Mouse (Mus musculus): ENCODE measurements around the gene Tmigd3. TPM values are rescaled to one million over a fixed set of nuclear protein-coding genes. Genes with fewer than 3 reads are reported as not detected.
"Not testable (repeated sequence)": the region's sequence is repeated elsewhere in the genome, so short reads cannot be mapped to it uniquely, and the experiment has no call there.

The Tmigd3 gene
- polyA plus RNA-seq, 1 experiment from 2014 or later: not detected

DNA sequence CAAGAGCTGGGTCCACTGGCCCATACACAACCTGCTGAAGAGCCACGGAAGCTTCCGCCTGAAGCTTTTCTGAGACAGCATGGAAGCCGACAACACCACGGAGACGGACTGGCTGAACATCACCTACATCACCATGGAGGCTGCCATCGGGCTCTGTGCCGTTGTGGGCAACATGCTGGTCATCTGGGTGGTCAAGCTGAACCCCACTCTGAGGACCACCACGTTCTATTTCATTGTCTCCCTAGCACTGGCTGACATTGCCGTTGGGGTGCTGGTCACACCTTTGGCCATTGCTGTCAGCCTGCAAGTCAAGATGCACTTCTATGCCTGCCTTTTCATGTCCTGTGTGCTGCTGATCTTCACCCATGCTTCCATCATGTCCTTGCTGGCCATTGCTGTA is 34.0 kb downstream of the Tmigd3 start:
- Histone ChIP-seq H3K4me3 (ENCODE audit: low read length) (no peak overlapping the region), H3K4me1 (ENCODE audit: control insufficient read depth, insufficient read depth, low read depth, low read length) (no peaks in the 10 kb centered on the region), H3K9me3 (ENCODE audit: control insufficient read depth, low read length) (no peaks in the 10 kb centered on the region), H3K4me2 (ENCODE audit: low read length) (no peak overlapping the region), H3K36me3 (ENCODE audit: control insufficient read depth, insufficient read depth, low read length) (no peaks in the 10 kb centered on the region), H3K27ac (ENCODE audit: low read depth, low read length) (no peak overlapping the region), H3K27me3 (replicated peaks; ENCODE audit: control insufficient read depth, insufficient read depth, low read length) (no peaks in the 10 kb centered on the region), H3K9ac (ENCODE audit: low read depth, low read length) (no peak overlapping the region)
- WGBS: 89% methylated on average over 9 of the region's 9 CpGs
- no peak for ATAC-seq

GRCm38 (mm10) chr3:105907956-105908655 is 37.4 kb downstream of the Tmigd3 start:
- H3K36me3 ChIP-seq (ENCODE audit: control insufficient read depth, insufficient read depth, low read length): no peaks in the 10 kb centered on the region
- H3K9ac ChIP-seq (ENCODE audit: low read depth, low read length): no peak overlapping the region
- 38% methylated on average over 9 of the region's 9 CpGs for WGBS
- H3K4me3 ChIP-seq (ENCODE audit: low read length): no peak overlapping the region
- H3K27ac ChIP-seq (ENCODE audit: low read depth, low read length): no peak overlapping the region
- no peaks in the 10 kb centered on the region for H3K9me3 ChIP-seq (ENCODE audit: control insufficient read depth, low read length)
- no peaks in the 10 kb centered on the region for H3K27me3 ChIP-seq (replicated peaks; ENCODE audit: control insufficient read depth, insufficient read depth, low read length)
- no peaks in the 10 kb centered on the region for H3K4me1 ChIP-seq (ENCODE audit: control insufficient read depth, insufficient read depth, low read depth, low read length)
- no peak overlapping the region for H3K4me2 ChIP-seq (ENCODE audit: low read length)
- ATAC-seq: no peak

DNA sequence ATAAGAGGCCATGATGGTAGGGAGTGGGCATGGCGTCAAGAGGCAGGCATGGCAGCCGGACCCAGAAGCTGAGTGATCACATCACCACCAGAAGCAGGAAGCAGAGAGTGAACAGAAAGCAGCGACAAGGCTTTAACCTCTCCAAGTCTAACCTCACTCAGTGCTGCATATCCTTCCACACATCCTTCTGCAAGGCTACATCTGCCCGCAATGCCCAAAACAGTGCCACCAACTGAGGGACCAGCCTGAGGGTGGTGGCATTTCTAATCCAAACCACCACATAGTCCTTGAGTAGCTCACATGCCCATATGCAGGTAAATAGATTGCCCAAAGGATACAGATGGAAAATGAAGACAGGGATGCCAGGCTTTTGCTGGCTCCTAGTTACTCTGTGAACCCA is 38.3 kb downstream of the Tmigd3 start:
- no peaks in the 10 kb centered on the region for H3K36me3 ChIP-seq (ENCODE audit: control insufficient read depth, insufficient read depth, low read length)
- H3K9ac ChIP-seq (ENCODE audit: low read depth, low read length): no peak overlapping the region
- no peaks in the 10 kb centered on the region for H3K9me3 ChIP-seq (ENCODE audit: control insufficient read depth, low read length)
- H3K27ac ChIP-seq (ENCODE audit: low read depth, low read length): no peak overlapping the region
- no peak for ATAC-seq
- no peaks in the 10 kb centered on the region for H3K27me3 ChIP-seq (replicated peaks; ENCODE audit: control insufficient read depth, insufficient read depth, low read length)
- H3K4me2 ChIP-seq (ENCODE audit: low read length): no peak overlapping the region
- 94% methylated on average over 4 of the region's 4 CpGs for WGBS
- H3K4me1 ChIP-seq (ENCODE audit: control insufficient read depth, insufficient read depth, low read depth, low read length): no peaks in the 10 kb centered on the region
- no peak overlapping the region for H3K4me3 ChIP-seq (ENCODE audit: low read length)

DNA sequence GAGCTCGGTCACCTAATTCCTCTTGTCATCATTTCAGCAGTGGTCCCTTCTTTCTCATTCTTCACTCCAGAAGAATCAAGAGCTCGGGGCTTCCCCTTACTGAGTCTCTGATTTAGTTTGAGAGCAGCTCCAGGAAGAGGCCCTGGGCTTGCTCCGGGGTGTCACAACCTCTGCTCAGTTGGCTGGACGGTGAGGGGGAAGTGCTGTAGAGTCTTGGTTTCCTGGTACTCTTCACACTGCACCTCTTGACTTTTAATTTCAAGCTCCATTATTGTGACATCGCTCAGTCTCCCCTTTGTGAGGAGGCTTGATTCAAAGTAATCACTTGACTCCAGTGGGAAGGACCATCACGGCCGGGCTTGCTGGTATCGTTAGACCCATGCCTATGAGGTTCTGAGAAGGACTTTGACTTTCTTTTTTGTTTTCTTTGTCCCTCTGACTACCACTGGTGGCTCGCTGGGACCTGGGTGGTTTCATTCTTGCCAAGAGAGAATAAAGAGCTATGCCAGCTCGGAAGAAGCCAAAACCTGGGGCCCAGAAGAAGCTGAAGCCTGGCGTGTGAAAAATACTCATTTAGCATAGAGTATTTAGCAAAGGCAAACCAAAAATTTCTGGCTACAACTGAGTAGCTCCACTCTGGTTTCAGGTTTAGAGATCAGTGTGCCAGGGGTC is 40.0 kb downstream of the Tmigd3 start:
- no peak for ATAC-seq
- 82% methylated on average over 11 of the region's 11 CpGs for WGBS
- no peaks in the 10 kb centered on the region for H3K4me1 ChIP-seq (ENCODE audit: control insufficient read depth, insufficient read depth, low read depth, low read length)

DNA sequence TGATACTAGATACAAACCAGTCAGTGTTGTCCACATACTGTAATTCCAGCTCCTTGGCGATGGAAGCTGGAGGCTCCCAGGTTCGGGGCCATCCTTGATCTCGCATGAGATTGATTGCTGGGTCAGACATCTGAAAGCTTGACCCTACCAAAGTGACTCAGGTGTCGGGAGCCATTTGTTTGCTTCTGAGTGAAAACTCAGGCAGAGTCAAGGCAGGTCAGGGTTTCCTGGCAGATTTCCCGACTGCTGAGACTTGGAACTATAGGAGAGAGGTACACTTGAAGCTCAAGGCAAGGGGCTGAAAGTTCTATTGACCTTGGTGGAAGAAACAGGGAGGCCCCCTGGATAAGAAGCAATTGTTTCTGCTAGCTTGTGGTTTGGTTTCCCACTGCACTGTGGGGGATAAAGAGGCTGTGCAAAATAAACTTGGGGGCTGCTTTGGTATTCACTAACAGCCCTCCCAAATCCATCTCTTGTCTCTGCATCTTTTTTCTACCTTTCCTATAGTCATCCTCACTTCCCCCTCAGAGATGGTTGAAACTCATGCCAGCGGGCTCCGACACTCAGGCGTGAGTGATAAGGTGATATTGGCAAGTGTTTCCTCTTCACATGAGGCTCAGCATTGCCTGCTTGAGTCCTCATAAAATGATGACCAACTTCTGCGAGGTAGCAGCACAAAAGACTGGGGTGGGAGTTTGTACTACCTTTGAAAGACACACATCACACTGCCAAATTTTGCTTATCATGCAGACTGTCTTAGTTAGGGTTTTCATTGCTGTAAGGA is 41.6 kb downstream of the Tmigd3 start:
- WGBS: 83% methylated on average over 9 of the region's 9 CpGs
- no peaks in the 10 kb centered on the region for H3K36me3 ChIP-seq (ENCODE audit: control insufficient read depth, insufficient read depth, low read length)
- no peaks in the 10 kb centered on the region for H3K4me1 ChIP-seq (ENCODE audit: control insufficient read depth, insufficient read depth, low read depth, low read length)
- no peak for ATAC-seq
- H3K27me3 ChIP-seq (replicated peaks; ENCODE audit: control insufficient read depth, insufficient read depth, low read length): no peaks in the 10 kb centered on the region
- no peak overlapping the region for H3K4me2 ChIP-seq (ENCODE audit: low read length)
- H3K4me3 ChIP-seq (ENCODE audit: low read length): no peak overlapping the region
- H3K27ac ChIP-seq (ENCODE audit: low read depth, low read length): no peak overlapping the region
- no peak overlapping the region for H3K9ac ChIP-seq (ENCODE audit: low read depth, low read length)
- H3K9me3 ChIP-seq (ENCODE audit: control insufficient read depth, low read length): no peaks in the 10 kb centered on the region

More for the DNA sequence above, 40.0 kb downstream of the Tmigd3 start:
- no peak overlapping the region for H3K9ac ChIP-seq (ENCODE audit: low read depth, low read length)
- no peaks in the 10 kb centered on the region for H3K27me3 ChIP-seq (replicated peaks; ENCODE audit: control insufficient read depth, insufficient read depth, low read length)
- H3K27ac ChIP-seq (ENCODE audit: low read depth, low read length): no peak overlapping the region
- H3K36me3 ChIP-seq (ENCODE audit: control insufficient read depth, insufficient read depth, low read length): no peaks in the 10 kb centered on the region
- H3K9me3 ChIP-seq (ENCODE audit: control insufficient read depth, low read length): no peaks in the 10 kb centered on the region
- no peak overlapping the region for H3K4me2 ChIP-seq (ENCODE audit: low read length)
- no peak overlapping the region for H3K4me3 ChIP-seq (ENCODE audit: low read length)

DNA sequence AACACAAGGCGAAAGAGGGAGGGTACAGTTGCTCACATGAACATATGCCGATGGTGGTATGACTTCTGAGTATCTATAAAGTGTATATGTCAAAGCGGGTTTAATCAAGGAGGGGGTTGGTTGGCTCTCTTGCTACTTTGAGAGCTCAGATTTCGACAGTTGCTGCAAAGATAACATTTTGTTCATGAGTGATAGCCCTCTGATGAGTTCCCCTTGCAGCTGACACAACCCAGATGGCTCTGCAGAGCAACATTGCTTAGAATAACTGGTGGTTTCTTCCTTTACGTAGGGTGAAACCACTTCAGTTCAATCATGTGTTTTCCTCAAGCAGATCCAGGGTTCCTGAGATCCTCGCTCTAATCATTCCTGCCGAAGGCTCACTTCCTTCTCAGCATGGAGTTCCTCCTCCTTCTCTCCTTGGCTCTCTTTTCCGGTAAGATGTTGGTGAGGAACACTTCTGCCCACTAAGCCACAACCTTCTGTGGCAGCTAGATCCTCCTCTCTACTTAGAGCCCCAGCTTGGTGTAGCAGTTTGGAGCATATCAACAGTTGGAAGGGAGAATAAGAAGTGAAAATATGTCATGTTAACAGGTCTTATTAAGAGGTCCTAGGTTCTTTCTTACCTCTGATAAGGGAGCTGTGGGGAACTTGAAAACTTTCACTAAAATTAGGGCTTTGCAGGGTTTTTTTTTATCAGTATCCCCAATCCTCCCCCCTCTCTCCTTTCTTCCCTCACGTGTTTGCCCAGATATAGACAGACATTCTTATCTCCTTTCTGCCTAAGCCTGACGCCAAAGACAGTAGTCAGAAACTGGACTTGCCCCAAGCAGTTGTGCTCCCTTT is 43.4 kb downstream of the Tmigd3 start:
- no peak overlapping the region for H3K4me2 ChIP-seq (ENCODE audit: low read length)
- no peaks in the 10 kb centered on the region for H3K9me3 ChIP-seq (ENCODE audit: control insufficient read depth, low read length)
- no peak overlapping the region for H3K9ac ChIP-seq (ENCODE audit: low read depth, low read length)

GRCm38 (mm10) chr3:105915281-105915680 is 44.6 kb downstream of the Tmigd3 start:
- Histone ChIP-seq H3K4me3 (ENCODE audit: low read length) (no peak overlapping the region), H3K9me3 (ENCODE audit: control insufficient read depth, low read length) (no peaks in the 10 kb centered on the region), H3K4me1 (ENCODE audit: control insufficient read depth, insufficient read depth, low read depth, low read length) (no peaks in the 10 kb centered on the region), H3K9ac (ENCODE audit: low read depth, low read length) (no peak overlapping the region), H3K4me2 (ENCODE audit: low read length) (no peak overlapping the region), H3K27me3 (replicated peaks; ENCODE audit: control insufficient read depth, insufficient read depth, low read length) (no peaks in the 10 kb centered on the region), H3K27ac (ENCODE audit: low read depth, low read length) (no peak overlapping the region), H3K36me3 (ENCODE audit: control insufficient read depth, insufficient read depth, low read length) (no peaks in the 10 kb centered on the region)
- 40% methylated on average over 1 of the region's 1 CpGs for WGBS
- no peak for ATAC-seq

More for the DNA sequence above, 43.4 kb downstream of the Tmigd3 start:
- H3K4me1 ChIP-seq (ENCODE audit: control insufficient read depth, insufficient read depth, low read depth, low read length): no peaks in the 10 kb centered on the region
- no peaks in the 10 kb centered on the region for H3K27me3 ChIP-seq (replicated peaks; ENCODE audit: control insufficient read depth, insufficient read depth, low read length)
- no peak overlapping the region for H3K4me3 ChIP-seq (ENCODE audit: low read length)
- H3K27ac ChIP-seq (ENCODE audit: low read depth, low read length): no peak overlapping the region
- no peak for ATAC-seq
- H3K36me3 ChIP-seq (ENCODE audit: control insufficient read depth, insufficient read depth, low read length): no peaks in the 10 kb centered on the region
- WGBS: 79% methylated on average over 10 of the region's 10 CpGs

DNA sequence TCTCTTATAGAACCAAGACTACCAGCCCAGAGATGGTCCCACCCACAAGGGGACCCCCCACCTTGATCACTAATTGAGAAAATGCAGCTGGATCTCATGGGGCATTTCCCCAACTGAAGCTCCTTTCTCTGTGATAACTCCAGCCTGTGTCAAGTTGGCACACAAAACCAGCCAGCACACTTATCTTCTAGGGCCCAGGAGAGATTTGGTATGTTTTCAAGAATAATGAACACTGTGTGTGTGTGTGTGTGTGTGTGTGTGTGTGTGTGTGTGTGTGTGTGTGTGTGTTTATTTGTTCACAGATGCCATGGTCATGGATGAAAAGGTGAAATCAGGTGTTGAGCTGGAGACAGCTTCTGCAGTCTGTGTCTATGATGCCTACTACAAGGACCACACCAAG is 45.8 kb downstream of the Tmigd3 start:
- H3K27ac ChIP-seq (ENCODE audit: low read depth, low read length); ATAC-seq; H3K27me3 ChIP-seq (replicated peaks; ENCODE audit: control insufficient read depth, insufficient read depth, low read length); H3K4me3 ChIP-seq (ENCODE audit: low read length); H3K36me3 ChIP-seq (ENCODE audit: control insufficient read depth, insufficient read depth, low read length); H3K4me2 ChIP-seq (ENCODE audit: low read length); H3K4me1 ChIP-seq (ENCODE audit: control insufficient read depth, insufficient read depth, low read depth, low read length); H3K9ac ChIP-seq (ENCODE audit: low read depth, low read length); H3K9me3 ChIP-seq (ENCODE audit: control insufficient read depth, low read length): not testable (repeated sequence)

All from hindbrain, embryonic 16.5 days (tissue).